Mouse (Mus musculus) megakaryocyte, embryonic 14.5 days (primary cell): ENCODE measurements at regions not wholly inside any gene's neighbourhood (a gene's known extent, or its start where the extent isn't known, plus 50 kb on each side); places are given as distances from the start of the nearest gene placed in this dataset.

Source experiments
- H3K27me3 ChIP-seq: replicated peaks from 2 replicates; pipeline ENCODE3; 2012; ENCODE audit warnings: inconsistent platforms
- H3K36me3 ChIP-seq: replicated peaks from 2 replicates; pipeline ENCODE3; 2012; ENCODE audit warnings: low read length, inconsistent platforms, mixed read lengths
- H3K4me1 ChIP-seq: 2 replicates; pipeline ENCODE4 v1.6.1; 2012; ENCODE audit warnings: inconsistent platforms
- H3K4me3 ChIP-seq: replicated peaks from 2 replicates; pipeline ENCODE3; 2012; ENCODE audit warnings: moderate library complexity, mild to moderate bottlenecking, inconsistent platforms
- H3K9me3 ChIP-seq: 2 replicates; pipeline ENCODE4 v1.6.1; 2012; ENCODE audit warnings: inconsistent platforms
- FLI1 ChIP-seq: IDR thresholded peaks from 2 replicates; pipeline ENCODE4 v1.6.1; 2012; ENCODE audit warnings: low read length, inconsistent platforms, mixed read lengths
- GATA1 ChIP-seq: IDR thresholded peaks from 3 replicates; pipeline ENCODE4 v1.6.1; 2012; ENCODE audit warnings: mixed read lengths, low read length, inconsistent platforms, borderline replicate concordance

DNA sequence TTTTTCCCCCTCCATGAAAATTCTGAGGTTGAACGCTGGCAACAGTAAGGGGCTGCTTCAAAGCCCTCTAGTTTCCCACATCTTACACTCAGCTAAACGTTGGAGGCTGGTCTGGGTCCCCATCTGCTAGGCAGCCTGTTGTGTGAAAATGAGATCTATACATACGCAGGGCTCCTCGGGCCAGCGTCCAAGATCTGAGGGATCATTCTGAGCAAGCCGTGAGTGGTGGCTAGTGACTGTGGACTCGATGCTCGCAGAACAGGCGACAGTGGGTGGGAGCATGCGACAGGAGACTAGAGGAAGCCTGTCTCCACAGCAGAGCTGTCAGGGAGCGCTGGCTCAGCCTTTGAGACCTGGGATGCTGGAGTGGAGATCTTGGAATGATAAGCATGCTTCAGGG lies 237.3 kb downstream of the Rplp1 start:
- Histone ChIP-seq H3K4me3 (no peak overlapping the region), H3K4me1 (peaks cover 43% of the 10 kb centered on the region), H3K27me3 (peaks cover 86% of the 10 kb centered on the region), H3K9me3 (no peaks in the 10 kb centered on the region), H3K36me3 (no peaks in the 10 kb centered on the region)
- TF ChIP-seq FLI1 = no peak
- TF ChIP-seq GATA1 = no peak

- Histone ChIP-seq H3K27me3 (peaks cover 90% of the 10 kb centered on the region), H3K4me1 (peaks cover 35% of the 10 kb centered on the region), H3K36me3 (no peaks in the 10 kb centered on the region), H3K4me3 (no peak overlapping the region), H3K9me3 (peaks cover 4% of the 10 kb centered on the region; the same call in 1 of the 2 replicates)
- no peak for TF ChIP-seq GATA1
- no peak for TF ChIP-seq FLI1
These were observed 239.0 kb downstream of the Rplp1 start for GRCm38 (mm10) chr9:61675366-61675765.

DNA sequence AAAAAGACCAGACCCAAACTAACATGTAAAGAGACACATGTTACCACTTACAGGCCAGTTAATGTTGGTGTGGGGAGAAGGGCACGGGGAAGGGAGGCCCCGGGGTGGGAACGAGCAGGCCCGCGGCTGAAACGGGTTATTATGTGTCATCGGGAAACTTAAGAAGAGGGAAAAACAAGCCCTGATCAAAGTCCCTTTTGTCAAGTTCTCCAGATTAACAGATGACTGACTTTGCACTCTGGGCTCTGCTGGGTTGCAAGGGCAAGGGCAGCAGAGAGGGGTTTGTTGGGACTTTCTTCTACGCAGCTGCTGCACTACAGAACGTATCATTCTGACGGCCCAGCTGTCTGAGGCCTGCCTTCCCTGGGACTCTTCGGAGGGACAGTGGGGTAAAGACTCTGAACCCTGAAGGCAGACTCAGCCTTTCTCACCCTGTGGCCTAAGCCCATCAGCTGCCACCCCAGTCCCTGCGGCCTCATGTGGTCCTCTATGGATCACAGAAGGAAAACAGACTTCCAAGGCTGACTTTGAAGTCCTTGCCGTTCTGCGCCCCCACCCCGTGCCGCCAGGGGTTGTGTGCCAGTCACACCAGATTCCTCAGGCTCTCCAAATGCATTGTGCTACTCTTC lies 240.7 kb downstream of the Rplp1 start:
- Histone ChIP-seq H3K4me1 (peaks cover 35% of the 10 kb centered on the region), H3K4me3 (no peak overlapping the region), H3K9me3 (peaks cover 4% of the 10 kb centered on the region; the same call in 1 of the 2 replicates), H3K36me3 (no peaks in the 10 kb centered on the region), H3K27me3 (peaks cover 91% of the 10 kb centered on the region)
- no peak for TF ChIP-seq FLI1
- TF ChIP-seq GATA1 = no peak

DNA sequence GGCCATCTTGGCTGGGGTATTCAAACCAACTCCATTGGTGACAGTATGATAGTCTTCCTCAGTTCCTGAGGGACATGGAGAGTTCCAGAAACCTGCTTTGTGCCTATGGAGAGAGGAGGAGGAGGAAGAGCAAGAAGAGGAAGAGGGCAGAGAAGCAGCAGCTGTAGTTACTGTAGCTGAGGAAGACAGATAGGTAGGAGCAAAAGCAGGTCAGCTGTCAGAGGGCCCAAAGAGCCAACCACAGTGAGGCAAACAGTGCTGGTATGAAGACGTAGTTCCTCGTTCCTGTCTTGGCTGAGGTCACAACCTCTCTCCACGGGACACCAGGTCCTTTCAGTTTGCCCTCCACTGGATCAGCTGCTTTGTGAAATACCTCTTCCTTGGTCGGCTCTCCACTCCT lies 243.4 kb downstream of the Rplp1 start:
- peak overlapping the region; percentile 4 for H3K4me3 ChIP-seq
- peaks cover 4% of the 10 kb centered on the region; the same call in 1 of the 2 replicates for H3K9me3 ChIP-seq
- peaks cover 52% of the 10 kb centered on the region for H3K4me1 ChIP-seq
- H3K36me3 ChIP-seq = no peaks in the 10 kb centered on the region
- H3K27me3 ChIP-seq = peaks cover 81% of the 10 kb centered on the region
- TF ChIP-seq FLI1 = no peak
- no peak for TF ChIP-seq GATA1

DNA sequence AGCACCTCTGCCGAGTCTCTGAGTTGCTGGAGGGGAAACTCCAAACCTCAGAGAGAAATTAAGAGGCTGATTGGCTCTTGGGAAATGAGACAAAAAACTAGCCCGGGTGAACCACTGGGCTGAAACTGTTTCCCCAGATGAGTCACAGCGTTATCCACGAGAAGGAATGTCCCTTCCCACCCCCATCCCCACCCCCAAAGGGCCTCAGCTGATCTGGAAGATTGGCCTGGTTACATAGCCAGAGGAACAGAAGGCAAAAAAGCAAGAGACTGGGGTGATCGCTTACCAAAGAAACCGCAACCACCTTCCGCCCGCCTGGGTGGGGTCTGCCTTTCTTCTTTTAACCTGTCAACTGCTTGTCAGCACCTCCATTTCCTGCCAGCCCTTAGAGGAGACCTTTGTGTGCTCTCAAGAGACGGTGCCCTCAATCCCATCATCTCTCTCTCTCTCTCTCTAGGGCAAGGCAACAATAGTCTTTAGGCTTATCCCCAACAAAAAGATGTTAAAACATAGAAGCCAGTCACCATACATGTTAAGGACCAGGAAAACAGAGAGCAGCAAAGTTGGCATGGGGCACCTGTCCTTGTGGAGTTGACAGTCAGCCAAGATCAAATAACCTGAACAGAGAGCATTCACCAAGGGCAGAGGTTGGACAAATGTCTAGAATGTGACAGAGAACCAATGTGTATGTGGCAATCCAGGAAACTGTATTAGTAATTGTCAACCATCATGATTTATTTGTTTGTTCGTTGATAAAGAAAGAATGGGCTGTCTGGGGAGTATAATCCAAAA lies 244.4 kb downstream of the Rplp1 start:
- Histone ChIP-seq H3K4me3 (no peak overlapping the region), H3K4me1 (peaks cover 63% of the 10 kb centered on the region), H3K36me3 (no peaks in the 10 kb centered on the region), H3K27me3 (peaks cover 80% of the 10 kb centered on the region), H3K9me3 (peaks cover 4% of the 10 kb centered on the region; the same call in 1 of the 2 replicates)
- TF ChIP-seq GATA1 (no peak), FLI1 (no peak)

GRCm38 (mm10) chr9:61668723-61669122 lies 245.6 kb downstream of the Rplp1 start:
- peaks cover 4% of the 10 kb centered on the region; the same call in 1 of the 2 replicates for H3K9me3 ChIP-seq
- no peaks in the 10 kb centered on the region for H3K36me3 ChIP-seq
- TF ChIP-seq FLI1 = no peak
- TF ChIP-seq GATA1 = no peak
- no peak overlapping the region for H3K4me3 ChIP-seq
- peaks cover 79% of the 10 kb centered on the region for H3K27me3 ChIP-seq
- H3K4me1 ChIP-seq = peaks cover 75% of the 10 kb centered on the region

- TF ChIP-seq GATA1 (no peak), FLI1 (no peak)
- no peaks in the 10 kb centered on the region for H3K36me3 ChIP-seq
- no peak overlapping the region for H3K4me3 ChIP-seq
- H3K9me3 ChIP-seq = peaks cover 4% of the 10 kb centered on the region; the same call in 1 of the 2 replicates
- H3K4me1 ChIP-seq = peaks cover 78% of the 10 kb centered on the region
- peaks cover 79% of the 10 kb centered on the region for H3K27me3 ChIP-seq
These were observed 246.1 kb downstream of the Rplp1 start for GRCm38 (mm10) chr9:61668157-61668697.

DNA sequence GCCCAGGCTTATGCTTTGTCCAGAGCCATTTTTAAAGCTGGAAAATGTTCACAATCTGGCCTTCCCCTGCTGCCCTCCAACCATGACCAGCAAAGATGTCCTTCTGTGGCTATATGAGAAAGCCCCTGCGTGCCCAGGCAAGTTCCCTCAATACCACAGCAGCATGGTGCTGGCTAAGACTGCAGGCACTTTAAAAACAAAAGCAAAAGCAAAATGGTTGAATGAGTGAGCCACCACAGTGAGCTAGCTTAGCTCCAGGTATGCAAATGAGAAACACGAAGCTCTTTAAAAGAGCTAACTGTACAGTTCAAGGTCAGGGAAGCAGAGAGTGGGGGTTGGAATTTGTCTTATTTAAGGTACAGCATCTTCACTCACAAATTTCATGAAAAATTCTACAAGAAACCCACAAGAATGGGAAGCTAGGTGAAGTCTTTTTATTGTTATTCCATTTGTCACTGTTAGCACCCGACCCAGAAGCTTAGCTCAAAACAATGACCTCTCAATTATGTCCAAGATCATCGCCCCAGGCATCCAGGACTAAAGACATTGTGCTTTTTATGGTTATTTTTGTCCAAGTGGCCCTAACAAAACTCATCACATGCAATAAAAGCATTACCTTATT lies 246.8 kb downstream of the Rplp1 start:
- no peak for TF ChIP-seq GATA1
- peak overlapping the region; percentile 38 for H3K4me3 ChIP-seq
- peaks cover 81% of the 10 kb centered on the region for H3K4me1 ChIP-seq
- H3K9me3 ChIP-seq = peaks cover 4% of the 10 kb centered on the region; the same call in 1 of the 2 replicates
- H3K36me3 ChIP-seq = no peaks in the 10 kb centered on the region
- peaks cover 77% of the 10 kb centered on the region for H3K27me3 ChIP-seq

- H3K36me3 ChIP-seq = no peaks in the 10 kb centered on the region
- peak overlapping the region; percentile 77 for H3K4me3 ChIP-seq
- H3K27me3 ChIP-seq = peaks cover 79% of the 10 kb centered on the region
- H3K4me1 ChIP-seq = peaks cover 88% of the 10 kb centered on the region
- TF ChIP-seq FLI1 = no peak
- no peak for TF ChIP-seq GATA1
- peaks cover 4% of the 10 kb centered on the region; the same call in 1 of the 2 replicates for H3K9me3 ChIP-seq
These were observed 247.5 kb downstream of the Rplp1 start for GRCm38 (mm10) chr9:61666761-61667332.
